Mouse (Mus musculus): ENCODE data around the gene Scgb3a1.

Scgb3a1 gene

DNA sequence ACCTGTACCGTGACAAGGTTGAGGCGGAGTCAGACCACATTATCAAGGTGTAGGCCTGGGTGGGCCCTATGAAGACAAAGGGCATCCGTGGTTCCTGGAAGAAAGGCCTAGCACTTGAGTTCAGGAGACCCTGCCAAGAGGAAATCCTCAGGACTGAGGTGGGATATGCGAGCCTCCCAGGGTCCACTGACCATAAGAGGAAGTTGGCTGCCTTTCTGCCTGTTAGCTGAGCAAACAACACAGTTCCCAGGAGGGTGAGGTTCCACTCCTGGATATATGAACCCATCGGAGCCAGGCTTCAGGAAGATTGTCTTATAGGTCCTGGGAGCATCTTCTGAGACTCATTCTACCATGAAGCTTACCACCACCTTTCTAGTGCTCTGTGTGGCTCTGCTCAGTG, at the start of gene Scgb3a1:
Gene Scgb3a1, plus strand, starts transcription at position 301 of the 400 bp plus-strand sequence.
- DNase-seq (ENCODE audit: extremely low spot score, low read depth, low spot score), result no peak

DNA sequence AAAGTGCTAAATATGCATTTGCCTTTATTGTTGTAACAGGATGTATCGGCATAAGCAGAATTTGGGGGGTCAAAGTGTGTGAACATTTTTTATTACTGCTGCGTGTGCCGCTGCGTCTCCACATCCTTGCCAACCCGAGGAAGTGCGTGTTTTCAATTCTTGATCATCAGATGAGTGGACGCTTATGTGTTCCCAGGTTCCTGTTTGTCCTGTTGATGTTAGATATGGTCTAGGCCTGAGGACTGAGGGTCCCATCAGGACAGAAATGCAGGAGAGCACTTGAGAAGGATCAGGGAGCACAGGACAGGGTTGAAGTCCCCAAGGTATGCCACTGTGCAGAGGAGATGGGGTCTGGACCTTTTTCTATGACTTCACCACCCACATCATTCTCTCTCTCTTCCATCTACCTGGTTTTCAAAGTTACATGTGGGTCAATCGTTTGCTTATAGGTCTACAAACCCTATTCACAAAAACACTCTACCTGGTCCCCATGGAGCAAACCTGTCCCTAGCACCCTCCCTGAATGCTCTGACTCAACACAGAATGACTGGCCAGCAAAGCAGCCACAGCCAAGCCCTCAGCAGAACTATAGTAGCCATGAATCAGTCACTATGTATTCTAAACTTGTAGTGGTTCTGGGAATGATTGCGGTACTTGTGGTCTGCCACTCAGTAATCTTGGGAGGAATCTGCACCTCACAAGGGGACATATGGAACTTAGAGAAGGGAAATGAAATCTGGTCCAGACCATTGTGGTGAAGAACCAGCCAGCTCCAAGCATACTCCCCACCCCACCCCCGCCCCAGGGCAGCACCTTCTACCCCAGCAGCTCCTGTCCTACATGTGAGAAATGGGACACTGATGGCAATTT, 47.3 kb upstream of the Scgb3a1 start:
- no peak for DNase-seq (ENCODE audit: extremely low spot score, low read depth, low spot score)

DNA sequence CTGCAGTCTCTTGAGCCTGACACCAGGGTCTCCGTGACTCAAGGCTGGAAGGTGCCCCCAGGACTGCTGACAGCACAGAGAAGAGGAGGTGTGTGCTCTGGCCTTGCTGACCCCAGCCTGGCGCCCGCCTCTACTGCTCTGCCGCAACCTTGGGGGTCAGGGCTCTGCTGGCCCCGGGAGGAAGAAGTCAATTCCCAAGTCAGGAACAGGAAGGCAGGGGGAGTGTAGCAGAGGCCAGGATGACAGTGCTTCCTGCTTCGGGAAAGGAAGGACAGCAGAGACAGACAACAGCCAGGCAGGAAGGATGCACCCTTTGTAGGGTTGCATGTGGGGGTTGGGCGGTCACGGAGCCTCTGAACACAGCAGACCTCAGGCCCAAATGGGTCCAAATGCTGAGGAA, 44.9 kb upstream of the Scgb3a1 start:
- DNase-seq (ENCODE audit: extremely low spot score, low read depth, low spot score), result no peak

DNA sequence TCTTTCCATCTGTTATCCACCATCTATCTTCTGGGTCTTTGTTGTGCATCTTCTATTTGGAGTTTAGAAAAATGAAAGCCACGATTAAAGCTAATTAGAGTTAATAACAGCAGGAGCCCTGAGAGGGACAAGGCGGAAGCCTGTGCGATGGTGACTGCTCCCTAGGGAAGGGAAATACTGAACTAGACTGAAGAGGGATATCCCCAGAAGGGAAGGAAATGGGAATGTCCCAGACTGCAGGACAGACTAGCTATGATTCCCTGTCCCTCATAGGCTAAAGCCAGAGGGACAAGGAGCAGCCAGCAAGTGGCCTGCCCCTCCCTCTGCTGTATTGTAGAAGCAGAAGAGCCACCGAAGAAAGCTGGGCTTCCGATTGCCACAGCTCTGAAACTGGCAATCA, 41.5 kb upstream of the Scgb3a1 start:
- DNase-seq (ENCODE audit: extremely low spot score, low read depth, low spot score), result no peak

DNA sequence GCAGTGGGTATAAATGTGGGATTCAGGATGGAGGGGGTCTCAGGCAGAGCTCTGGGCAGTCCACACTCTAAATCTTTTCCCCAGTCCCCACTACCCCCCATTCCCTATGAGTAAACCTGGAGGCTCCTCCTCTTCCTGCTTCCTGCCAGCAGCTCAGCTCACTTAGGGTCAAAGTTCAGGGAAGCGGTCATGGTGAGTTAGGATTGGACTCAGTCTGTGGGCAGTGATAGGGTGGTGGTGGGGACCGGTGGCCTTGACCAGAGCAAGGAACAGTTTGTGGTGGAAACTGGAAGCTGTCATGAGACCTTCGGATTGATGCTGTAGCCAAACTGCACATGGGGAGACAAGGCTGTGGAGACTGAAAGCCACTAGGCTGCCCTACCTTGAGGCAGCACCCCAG, 39.3 kb upstream of the Scgb3a1 start:
- no peak for DNase-seq (ENCODE audit: extremely low spot score, low read depth, low spot score)

DNA sequence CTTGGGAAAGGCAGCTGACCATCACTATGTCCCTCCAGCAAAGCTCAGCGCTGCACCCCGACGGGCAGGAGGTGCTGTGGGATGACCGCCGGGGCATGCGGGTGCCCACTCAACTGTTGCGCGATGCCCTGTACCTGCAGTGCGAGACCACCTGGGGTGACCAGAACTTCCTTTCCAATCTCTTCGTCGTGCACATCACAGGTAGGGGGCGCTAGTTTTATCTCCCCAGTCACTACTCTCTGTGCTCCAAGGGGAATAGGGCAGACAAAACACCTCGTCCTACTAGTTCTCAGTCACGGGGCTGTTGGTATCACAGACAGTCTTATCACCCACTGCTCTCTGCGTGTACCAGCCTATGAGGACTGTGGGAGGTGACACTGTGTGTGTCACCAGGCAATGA, 37.5 kb upstream of the Scgb3a1 start:
- no peak for DNase-seq (ENCODE audit: extremely low spot score, low read depth, low spot score)

DNA sequence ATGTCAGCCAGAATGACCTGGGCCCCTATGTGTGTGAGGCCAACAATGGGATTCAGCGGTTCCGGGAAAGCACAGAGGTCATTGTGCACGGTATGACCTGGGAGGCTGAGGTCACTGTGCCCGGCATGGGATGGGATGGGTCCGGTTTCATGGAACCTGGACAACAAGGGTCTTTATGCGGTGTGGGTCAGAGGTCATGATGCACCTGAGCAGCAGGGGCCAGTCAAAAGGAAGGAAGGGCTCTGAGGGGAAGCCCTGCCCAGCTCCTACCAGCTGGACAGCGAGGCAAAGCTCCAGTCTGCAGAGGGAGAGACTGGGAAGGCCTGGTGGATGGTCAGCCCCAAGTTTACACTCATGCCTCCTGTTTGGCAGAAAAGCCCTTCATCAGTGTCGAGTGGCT, 36.7 kb upstream of the Scgb3a1 start:
- no peak for DNase-seq (ENCODE audit: extremely low spot score, low read depth, low spot score)

DNA sequence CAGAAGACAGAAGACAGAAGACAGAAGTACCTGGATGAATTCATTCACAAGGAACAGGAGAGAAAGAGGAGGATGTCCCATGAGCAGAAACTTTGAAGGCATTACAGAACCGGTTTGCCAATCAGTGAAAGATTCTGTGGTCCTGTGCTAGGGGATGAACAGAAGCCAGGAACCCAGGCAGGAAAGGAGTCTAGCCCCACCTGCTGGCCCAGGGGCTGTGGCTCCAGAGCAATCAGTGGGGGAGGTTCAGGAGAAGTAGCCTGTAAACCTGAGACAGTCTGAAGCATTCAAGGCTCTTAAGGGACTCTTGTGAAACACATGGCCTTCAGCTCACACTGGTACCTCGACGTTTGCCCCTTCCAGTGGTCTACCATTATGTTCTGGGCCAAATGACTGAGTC, 32.3 kb upstream of the Scgb3a1 start:
- no peak for DNase-seq (ENCODE audit: extremely low spot score, low read depth, low spot score)

DNA sequence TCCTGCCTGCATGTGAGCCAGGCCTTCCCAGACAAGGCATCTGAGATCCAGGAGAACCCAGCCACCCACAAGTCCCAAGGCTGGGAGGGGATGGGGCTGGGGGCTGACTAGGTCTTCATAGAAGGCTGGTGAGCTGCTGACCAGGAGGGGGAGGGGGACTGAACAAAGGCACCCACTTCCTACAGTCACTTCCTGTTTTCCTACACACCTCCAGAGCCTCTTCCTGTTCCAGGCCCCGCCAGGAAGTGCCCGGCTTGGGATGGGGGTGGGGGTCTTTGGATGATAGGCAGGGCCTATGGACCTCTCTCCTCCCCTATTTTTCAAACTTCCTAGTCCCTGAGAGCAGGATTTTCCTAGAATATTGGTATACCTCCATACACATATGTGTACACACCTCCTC, 31.2 kb upstream of the Scgb3a1 start:
- DNase-seq (ENCODE audit: extremely low spot score, low read depth, low spot score), result no peak

DNA sequence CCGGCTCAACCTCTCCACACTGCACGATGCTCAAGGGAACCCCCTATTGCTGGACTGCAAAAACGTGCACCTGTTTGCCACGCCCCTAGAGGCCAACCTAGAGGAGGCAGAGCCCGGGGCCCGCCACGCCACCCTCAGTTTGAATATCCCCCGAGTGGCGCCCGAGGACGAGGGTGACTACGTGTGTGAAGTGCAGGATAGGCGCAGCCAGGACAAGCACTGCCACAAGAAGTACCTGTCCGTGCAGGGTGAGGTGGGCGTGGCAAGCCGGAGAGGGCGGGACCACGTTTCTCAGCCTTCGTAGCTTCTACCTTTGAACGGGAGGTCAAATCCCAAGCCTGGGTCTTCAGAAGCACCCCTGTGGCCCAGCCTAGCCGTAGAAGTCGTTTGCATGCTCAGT, 29.3 kb upstream of the Scgb3a1 start:
- no peak for DNase-seq (ENCODE audit: extremely low spot score, low read depth, low spot score)

DNA sequence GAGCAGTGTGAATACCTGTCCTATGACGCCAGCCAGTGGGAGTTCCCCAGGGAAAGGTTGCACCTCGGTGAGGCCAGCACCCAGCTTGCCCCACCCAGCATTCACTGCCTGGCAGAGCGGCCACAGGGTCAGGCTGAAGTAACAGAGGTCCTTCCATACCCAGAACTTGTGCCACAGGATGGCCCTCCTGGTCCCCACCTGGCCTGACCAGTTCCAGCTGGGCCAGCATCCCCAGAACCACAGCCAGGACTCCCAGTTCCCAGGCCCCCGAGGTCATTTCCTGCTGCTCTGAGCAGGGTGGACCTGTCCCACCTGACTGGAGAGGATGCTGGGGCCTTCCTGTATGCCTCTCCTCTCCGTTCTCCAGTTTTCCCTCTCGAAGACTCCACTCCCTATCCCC, 27.7 kb upstream of the Scgb3a1 start:
- DNase-seq (ENCODE audit: extremely low spot score, low read depth, low spot score), result no peak

DNA sequence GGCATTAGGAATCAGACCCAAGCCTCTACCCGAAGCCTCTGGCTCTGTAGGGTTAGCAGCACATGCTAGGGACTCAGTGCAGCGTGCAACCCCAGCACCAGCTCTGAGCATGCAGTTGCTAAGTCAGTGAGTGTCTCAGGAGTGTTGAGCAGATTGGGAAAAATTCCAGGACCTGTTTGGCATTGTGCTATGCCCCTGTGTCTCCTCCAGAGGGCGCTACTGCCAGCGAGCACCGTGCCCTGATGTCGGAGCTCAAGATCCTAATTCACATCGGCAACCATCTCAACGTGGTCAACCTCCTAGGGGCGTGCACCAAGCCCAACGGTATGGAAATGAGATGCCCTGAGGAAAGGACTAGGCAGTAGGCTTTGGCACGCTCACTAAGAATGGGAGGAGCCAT, 27.0 kb upstream of the Scgb3a1 start:
- DNase-seq (ENCODE audit: extremely low spot score, low read depth, low spot score), result no peak

DNA sequence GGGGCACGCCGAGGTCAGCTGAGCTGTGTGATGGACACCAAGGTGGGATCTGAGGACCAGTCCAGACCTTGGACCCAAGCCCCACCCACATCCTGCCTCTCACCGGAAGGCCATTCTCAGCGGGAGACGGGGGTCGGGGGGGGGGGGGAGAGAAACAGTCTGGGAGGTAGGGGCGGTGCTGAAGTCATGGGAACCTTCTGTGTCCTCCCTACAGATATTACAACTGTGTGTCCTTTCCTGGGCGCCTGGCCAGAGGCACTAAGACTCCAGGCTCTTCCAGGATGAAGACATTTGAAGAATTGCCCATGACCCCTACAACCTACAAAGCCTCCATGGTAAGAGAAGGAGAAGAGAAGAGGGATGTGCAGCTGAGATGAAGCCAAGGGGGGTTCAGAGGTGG, 17.7 kb upstream of the Scgb3a1 start:
- DNase-seq (ENCODE audit: extremely low spot score, low read depth, low spot score), result no peak

DNA sequence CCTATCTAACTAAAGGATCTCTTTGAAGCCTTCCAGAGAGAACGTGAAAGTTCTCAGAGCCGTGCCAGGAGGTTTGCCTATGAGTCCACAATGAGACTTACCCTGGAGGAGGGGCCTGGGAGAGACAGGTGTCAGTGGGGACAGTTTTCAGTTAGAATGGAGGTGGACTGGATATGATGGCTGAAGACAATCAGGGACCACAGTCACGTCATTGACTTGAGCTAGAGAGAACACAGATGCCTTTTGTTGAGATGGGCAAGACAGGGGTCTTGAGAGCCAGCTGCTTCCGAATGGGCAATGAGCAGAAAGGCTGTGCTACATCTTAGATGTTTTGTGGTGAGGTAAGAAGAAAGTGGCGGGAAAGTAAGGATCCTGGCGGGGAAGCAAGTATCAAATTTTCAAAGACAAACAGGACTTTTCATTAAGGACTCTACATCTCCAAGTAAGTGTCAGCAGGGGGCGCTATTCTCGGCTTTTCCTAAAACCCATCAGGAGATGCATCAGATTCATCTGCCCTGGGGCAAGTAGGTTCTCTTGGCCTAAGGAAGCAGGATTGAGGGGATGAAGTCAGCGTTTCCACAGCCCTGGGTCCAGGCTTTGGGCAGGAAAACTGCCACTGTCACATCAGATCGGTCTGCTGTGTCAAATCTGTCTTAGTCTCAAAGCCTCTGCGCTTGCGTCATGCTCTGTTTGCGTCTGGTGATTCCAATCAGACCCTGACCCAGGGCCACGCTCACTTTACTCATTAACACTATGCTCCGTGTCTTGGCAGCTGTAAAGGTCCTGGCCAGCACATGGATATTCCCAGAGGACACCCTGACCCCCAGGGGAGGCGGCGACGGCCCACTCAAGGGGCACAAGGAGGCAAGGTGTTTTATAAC, 13.1 kb upstream of the Scgb3a1 start:
- DNase-seq (ENCODE audit: extremely low spot score, low read depth, low spot score), result no peak

DNA sequence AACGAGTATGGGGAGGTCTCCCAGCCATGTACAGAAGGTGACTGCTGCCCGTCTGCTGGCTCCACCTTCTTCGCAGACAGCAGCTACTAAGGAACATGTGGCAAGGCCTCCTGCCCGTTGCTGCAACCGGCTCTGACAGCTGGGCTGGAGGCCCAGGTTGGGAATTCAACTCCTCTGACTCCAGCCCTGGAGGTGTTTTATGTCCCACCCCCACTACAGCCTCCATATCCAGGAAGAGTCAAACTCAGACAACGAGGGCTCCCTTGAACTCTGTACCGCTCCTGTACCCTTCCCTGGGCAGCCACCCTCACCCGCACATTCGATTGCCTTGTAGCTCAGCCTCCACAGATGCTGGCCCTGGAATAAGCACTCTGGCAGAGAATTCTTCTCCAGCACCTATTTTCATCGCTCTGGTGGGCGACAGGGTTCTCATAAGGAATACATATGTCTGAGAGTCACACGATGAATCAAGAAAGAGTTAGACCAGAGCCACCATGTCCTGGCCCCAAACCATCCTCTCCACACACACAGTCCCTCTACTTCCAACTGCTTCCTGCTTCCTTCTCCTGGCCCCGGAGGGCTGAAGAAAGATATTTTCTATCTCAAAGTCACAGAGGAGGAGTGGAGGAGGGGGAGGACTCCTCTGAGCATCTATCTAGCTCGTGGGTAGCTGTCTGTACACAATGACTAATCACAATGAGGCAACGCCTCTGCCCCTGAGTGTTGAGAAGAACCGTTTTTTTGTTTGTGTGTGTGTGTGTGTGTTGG, 12.2 kb upstream of the Scgb3a1 start:
- no peak for DNase-seq (ENCODE audit: extremely low spot score, low read depth, low spot score)

DNA sequence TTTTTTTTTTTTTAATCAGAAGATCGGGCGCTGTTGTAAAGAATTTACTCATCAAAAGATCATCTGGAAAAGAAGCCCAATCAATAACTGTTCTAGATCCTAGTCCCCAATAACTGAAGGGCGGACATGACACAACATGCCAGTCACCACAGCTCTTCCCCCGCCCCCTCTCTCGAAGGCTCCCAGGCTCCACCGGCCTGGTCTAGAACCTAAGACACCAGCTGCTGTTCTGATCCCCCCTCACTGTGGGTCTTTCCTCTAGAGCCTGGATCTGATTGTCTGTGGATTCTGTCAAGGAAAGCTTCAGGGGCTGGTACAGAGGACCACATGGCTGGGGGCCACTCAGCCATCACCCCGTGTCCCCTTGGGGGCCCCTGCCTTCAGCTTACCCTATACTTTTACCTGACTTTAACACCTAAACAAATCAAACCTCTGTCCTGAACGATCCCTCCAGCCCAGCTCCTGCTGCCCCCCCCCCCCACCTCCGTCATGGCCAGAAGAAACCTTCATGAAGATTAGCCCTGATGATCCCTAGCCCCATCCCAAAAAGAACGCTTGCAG, 11.6 kb upstream of the Scgb3a1 start:
- no peak for DNase-seq (ENCODE audit: extremely low spot score, low read depth, low spot score)

DNA sequence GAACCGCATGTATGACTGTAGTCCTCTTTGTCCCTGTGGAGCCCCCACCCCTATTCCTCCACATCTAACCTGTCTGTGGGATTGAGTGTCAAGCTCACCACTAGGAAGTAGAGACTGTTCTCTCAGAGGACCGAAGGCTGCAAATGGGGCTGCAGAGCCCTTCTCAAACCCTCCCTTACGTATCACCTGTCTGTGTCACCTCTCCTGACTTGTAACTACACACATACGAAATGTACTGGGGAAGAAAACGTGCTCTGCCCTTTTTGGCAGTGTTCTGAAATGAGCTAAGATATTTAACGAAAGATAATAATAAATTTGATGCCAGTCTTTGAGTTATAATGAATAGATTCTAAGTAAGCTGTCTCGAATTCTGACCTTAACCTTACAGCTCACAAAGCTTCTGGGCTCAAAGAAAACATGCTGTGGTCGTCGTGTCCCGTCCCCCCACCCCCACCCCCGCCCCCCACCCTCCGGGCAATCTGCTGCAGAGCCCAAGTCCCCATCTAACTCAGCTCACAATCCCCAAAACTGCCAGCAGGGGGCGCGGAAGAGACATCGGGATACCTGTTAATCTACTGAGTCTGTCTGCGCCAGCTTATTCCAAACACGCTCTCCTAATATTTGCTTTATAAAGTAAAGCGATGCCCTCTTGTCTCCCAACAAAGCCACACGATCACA, 10.9 kb upstream of the Scgb3a1 start:
- DNase-seq (ENCODE audit: extremely low spot score, low read depth, low spot score), result peak; percentile 33

DNA sequence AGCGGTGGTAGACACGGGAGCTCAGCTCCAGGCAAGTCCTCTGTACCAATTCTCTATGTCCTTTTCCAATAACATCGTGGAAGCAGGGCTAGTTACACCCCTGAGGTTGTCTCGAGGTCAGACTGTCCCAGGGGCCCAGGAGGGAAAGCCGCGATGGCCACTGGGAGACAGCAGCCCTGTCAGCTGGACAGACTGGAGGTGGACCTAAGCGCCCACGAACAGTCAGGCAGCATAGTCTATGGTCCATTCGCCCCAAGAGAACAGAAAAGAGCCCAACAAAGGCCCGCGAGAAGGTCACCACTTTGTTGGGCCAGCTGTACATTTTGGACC, 10.4 kb upstream of the Scgb3a1 start:
- no peak for DNase-seq (ENCODE audit: extremely low spot score, low read depth, low spot score)

DNA sequence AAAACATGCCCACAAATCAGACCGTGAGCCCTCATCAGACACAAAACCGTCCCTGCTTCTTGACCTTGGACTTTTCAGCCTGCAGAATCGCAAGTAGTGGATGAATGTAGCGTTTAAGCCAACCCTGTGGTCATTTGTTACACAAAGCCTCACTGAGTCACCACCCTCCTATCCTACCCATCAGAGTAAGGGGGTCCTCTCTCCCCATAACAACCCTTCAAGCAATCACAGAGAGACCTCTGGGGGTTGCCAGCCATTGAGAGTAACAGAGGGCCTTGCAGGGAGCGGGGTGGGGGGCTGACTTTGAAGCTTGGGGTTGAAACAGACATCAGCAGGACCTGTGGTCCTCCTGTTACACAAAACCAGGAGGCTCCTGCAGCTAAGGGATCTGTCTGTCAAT, 8.8 kb upstream of the Scgb3a1 start:
- DNase-seq (ENCODE audit: extremely low spot score, low read depth, low spot score), result no peak

DNA sequence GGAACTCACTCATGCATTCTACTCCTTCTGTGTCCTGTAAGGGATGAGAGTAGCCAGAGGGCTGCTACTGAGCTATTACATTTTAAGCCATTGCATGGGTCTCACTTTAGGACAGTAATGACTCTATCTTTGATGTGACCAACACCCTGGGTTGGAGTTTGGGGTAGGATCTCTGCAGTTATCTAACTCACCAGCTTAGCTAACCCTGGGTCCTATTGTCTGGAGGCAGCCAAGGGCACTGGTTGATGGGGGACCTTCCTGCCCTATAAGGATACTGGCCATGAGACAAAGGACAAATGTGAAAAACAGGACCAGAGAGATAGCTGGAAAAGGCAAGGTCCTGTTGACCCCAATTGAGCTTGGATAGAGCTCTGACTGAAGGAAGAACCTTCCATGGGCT, 7.9 kb upstream of the Scgb3a1 start:
- DNase-seq (ENCODE audit: extremely low spot score, low read depth, low spot score), result no peak

DNA sequence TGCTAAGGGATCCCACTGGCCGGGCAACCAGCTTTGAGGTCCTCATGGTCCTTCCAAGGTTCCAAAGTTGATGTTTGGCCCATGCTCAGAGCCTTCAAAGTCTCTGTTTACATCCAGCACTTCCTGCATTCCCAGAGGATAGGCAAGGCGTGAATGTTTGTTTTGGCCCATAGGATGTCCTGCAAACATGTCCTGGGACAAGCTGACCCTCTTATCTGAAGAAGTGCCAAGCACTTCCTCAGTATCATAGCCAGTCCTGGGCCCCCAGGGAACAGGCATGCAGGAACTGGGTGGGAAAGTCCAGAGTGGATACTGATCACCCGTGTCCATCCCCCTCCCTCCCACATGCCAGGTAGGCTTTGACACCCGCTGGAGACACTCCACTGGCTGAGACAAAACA, 5.3 kb upstream of the Scgb3a1 start:
- DNase-seq (ENCODE audit: extremely low spot score, low read depth, low spot score), result no peak

Data from hindlimb bud, embryonic 11.5 days (tissue).